Mouse (Mus musculus): Measurements from ENCODE around the gene Rfx4. TPM values are rescaled to one million over a fixed set of nuclear protein-coding genes. Genes with fewer than 3 reads are reported as not detected.

Gene Rfx4
- total RNA-seq, 2 experiments from 2014 or later, result 0.20 to 0.23 TPM

- no peak for DNase-seq (ENCODE audit: low spot score in 2 of 2)
These were observed 103.9 kb downstream of the Rfx4 start for GRCm38 (mm10) chr10:84859556-84860380.

- DNase-seq (ENCODE audit: low spot score in 2 of 2), result no peak
These were observed 107.6 kb downstream of the Rfx4 start for GRCm38 (mm10) chr10:84863488-84863887.

GRCm38 (mm10) chr10:84867577-84867976 lies 111.7 kb downstream of the Rfx4 start:
- no peak for DNase-seq (ENCODE audit: low spot score in 2 of 2)

- no peak for DNase-seq (ENCODE audit: low spot score in 2 of 2)
These were observed 115.4 kb downstream of the Rfx4 start for GRCm38 (mm10) chr10:84871285-84871684.

GRCm38 (mm10) chr10:84871921-84872320 lies 116.1 kb downstream of the Rfx4 start:
- DNase-seq (ENCODE audit: low spot score in 2 of 2), result no peak

- DNase-seq (ENCODE audit: low spot score in 2 of 2), result no peak
These were observed 124.1 kb downstream of the Rfx4 start for GRCm38 (mm10) chr10:84879823-84880571.

GRCm38 (mm10) chr10:84882528-84882927 lies 126.7 kb downstream of the Rfx4 start:
- no peak for DNase-seq (ENCODE audit: low spot score in 2 of 2)

- DNase-seq (ENCODE audit: low spot score in 2 of 2), result no peak
These were observed 129.6 kb downstream of the Rfx4 start for GRCm38 (mm10) chr10:84885341-84885884.

GRCm38 (mm10) chr10:84886221-84886627 lies 130.4 kb downstream of the Rfx4 start:
- DNase-seq (ENCODE audit: low spot score in 2 of 2), result peak in 1 of 2 experiments; percentile 31

GRCm38 (mm10) chr10:84886785-84887184 lies 130.9 kb downstream of the Rfx4 start:
- no peak for DNase-seq (ENCODE audit: low spot score in 2 of 2)

GRCm38 (mm10) chr10:84889096-84889846 lies 133.4 kb downstream of the Rfx4 start:
- DNase-seq (ENCODE audit: low spot score in 2 of 2), result no peak

- DNase-seq (ENCODE audit: low spot score in 2 of 2), result no peak
These were observed 140.0 kb downstream of the Rfx4 start for GRCm38 (mm10) chr10:84895810-84896358.

GRCm38 (mm10) chr10:84896941-84897930 lies 141.4 kb downstream of the Rfx4 start:
- DNase-seq (ENCODE audit: low spot score in 2 of 2), result no peak

GRCm38 (mm10) chr10:84898144-84898979 lies 142.5 kb downstream of the Rfx4 start:
- DNase-seq (ENCODE audit: low spot score in 2 of 2), result no peak

GRCm38 (mm10) chr10:84901676-84902075 lies 145.8 kb downstream of the Rfx4 start:
- DNase-seq (ENCODE audit: low spot score in 2 of 2), result no peak

- DNase-seq (ENCODE audit: low spot score in 2 of 2), result no peak
These were observed 146.4 kb downstream of the Rfx4 start for GRCm38 (mm10) chr10:84902213-84902612.

GRCm38 (mm10) chr10:84903307-84903706 lies 147.4 kb downstream of the Rfx4 start:
- DNase-seq (ENCODE audit: low spot score in 2 of 2), result no peak

GRCm38 (mm10) chr10:84903742-84904141 lies 147.9 kb downstream of the Rfx4 start:
- DNase-seq (ENCODE audit: low spot score in 2 of 2), result no peak

- no peak for DNase-seq (ENCODE audit: low spot score in 2 of 2)
These were observed 151.0 kb downstream of the Rfx4 start for GRCm38 (mm10) chr10:84906895-84907294.

Measured in gastrocnemius, postnatal 4 days (tissue).